Mouse (Mus musculus) urinary bladder, postnatal 14 days (tissue): ENCODE measurements at regions not wholly inside any gene's neighbourhood (a gene's known extent, or its start where the extent isn't known, plus 50 kb on each side); places are given as distances from the start of the nearest gene placed in this dataset.
A peak's percentile ranks its signal among the peaks of the same experiment; 100 is the strongest.

Experiments used
- DNase-seq: peaks from one replicate; pipeline ENCODE4 v3.0.0; 2021; ENCODE audit warnings: low spot score

DNA sequence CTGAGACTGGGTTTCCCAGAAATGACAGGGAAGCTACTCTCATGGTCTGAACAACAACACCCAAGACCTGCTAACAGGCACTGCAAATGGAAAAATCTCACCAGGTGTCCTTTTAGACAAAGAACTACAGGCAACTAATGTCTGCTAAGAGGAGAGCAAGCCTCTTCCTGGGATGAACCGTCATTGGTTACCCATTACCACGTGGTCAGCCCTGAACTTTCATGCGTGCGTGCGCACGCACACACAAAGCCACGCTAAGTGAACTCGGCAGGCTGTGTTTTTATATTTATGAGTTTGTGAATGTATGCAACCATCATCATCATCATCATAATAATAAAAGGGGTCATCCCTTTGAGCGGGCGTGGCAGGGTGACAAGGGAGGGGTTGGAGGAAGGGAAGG, 315.0 kb upstream of the Tbx3 start:
- no peak for DNase-seq

DNA sequence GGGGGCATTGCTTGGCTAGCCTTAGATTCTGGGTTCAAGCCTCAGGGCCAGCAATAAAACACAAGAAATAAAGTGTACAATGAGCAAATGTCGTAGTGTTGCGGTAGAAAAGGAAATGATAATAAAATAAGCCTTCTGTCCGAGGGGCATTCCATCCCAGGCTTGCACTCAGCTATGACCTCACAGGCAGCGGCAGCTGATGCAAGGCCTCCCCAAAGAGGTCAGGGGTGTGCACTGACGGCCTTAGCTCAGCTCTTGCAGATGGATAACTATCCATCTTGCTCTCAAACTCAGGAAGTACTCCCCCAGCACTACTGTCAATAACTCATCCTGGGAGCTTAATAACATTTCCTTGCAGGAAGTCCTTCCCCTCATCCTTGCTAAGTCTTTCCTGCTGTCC, 314.4 kb upstream of the Tbx3 start:
- no peak for DNase-seq

DNA sequence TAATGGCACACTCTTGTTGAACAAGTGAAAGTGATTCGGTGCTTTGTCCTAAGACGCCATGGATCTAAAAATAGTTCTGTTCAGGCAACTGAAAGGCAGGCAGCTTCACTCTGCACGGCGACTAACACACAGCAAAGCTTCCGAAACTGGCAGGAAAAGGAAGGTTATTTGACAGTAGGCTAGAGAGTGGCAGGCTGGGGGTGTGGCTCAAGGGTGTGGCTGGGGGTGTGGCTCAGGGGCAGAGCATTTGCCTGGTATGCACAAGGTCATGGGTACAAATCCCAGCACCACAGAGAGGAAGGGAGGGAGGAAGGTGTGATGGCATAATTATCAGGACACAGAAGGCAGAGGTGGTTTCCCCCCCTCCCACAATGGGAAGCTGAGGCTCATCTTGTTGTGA, 310.8 kb upstream of the Tbx3 start:
- no peak for DNase-seq

DNA sequence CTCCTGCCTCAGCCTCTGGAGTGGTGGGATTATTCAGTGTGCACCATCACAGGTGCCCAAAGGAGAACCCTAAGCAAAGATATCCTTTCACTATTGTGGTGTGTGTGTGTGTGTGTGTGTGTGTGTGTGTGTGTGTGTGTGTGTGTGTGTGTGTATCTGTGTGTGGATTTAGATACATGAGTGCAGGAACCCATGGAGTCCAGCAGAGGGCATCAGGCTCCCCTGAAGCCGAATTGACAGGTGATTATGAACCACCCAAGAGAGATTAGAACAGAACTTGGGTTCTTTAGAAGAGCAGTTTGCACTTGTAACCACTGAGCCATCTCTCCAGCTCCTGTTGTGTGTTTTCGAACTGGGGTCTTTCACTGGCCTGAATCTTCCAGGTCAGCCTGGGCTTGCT, 310.1 kb upstream of the Tbx3 start:
- DNase-seq: no peak

DNA sequence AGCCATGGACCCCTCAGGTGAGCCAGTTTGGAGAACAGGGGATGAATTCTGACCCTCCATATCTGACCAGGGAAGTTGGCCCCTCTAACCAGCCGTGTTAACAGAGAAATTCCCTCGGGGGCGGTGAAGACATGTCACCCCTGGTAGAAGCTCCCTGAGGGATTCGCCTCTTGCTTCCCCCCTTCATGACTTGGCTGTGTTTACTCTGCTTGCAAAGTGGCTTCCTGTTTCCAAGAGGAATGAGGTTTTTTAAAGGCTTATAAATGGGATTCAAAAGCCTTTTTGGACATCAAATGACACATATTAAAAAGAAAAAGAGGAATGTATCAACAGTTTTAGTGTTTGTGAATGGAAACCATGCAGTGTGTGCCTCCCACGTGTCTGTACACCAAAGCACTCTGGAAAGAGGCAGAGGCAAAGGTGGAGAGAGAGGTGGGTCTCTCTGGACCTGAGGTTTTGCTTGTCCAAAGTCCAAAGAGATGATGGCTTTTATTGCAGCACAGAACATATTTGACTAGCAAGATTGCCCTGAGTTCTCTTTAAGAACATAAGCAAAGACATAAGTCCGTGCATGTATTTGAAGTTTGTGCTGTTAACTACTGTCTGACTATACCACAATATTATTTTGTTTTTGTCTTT, 308.9 kb upstream of the Tbx3 start:
- no peak for DNase-seq

DNA sequence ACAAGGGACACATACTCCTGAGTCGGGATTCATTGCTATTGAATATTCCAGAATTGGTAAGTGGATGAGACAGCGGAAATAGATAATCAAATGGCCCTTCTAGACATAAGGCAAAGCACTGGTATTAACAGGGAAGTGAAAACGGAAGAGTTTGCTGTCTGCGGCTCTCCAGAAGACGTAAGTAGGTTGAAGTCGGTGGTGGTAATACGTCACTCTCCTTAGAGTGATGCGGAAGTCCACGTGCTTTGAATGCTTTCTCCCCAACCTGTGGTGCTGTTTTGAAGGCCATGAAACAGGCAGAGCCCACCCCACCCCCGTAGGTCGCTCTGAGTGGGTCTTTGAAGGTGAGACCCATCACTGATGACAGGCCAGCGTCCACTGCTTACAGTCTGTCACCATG, 308.0 kb upstream of the Tbx3 start:
- DNase-seq: no peak

DNA sequence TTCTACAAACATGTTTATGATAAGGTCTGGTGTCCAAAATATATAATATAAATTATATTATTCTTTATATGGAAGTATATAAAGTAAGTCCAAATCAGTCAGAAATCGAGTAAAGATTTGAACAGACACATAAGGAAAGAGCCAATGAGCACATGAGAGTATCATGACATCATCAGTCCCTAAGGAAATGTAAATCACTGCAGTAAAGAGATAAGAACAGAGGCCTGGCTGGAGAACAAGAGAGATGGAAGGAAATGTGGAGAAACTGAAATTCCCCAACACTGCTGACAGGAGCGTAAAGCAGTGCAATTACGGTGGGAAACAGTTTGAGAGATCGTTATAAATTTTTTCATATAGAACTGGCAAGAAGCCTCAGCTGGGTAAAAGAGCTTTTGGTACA, 306.2 kb upstream of the Tbx3 start:
- no peak for DNase-seq

DNA sequence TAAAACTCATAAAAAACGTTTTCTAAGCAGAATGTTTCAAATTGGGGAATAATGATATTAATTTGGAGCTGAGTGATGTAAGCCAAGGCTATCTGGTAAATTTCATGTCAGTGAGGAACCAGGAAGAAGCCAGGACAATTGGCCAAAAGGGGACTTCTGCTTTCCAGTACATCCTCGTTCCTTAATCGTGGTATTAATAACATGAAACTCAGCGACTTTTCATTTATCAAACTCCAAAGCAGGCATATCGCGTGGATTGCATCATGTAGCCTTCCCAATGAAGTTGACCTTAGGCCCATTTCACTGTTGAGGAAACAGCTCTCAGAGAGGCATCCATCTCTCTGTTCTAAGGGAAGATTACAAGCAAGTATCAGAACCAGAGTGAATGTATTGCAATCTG, 305.3 kb upstream of the Tbx3 start:
- no peak for DNase-seq

DNA sequence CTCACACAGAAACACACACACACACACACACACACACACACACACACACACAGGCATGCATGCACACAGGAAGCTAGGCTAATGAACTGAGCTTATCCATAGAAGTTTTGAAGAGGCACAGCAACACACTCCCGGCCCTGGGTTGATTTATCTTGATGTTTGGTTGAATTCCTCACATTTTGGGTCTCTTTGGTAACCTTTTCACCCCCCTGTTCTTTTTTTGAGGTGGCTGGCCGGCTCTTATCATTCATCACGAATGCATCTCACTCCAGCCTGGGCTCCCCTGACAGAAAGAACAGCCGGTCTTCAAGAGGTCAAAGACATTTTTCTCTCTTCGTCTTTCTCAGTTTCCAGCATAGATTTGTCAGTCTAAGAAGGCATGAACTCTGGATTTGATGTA, 304.2 kb upstream of the Tbx3 start:
- DNase-seq: no peak

DNA sequence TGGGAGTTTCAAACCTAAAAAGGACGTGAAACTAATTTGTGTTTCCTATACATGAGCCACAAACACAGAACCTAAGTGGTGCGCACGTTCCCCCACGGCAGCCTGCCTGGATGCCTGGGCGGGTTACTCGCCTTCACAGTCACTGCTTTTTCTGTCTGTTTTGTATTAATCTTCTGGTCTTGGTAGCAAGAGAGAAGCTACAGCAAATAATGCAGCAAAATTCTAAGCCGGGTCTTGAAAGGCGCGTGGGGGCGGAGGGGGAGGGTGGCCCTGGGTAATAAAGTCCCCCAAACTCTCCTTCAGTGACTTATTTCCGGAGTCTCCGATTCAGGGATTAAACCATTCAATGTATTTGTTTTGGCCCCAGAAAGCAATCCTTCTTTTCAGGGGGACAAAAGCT, 300.0 kb upstream of the Tbx3 start:
- DNase-seq: no peak

DNA sequence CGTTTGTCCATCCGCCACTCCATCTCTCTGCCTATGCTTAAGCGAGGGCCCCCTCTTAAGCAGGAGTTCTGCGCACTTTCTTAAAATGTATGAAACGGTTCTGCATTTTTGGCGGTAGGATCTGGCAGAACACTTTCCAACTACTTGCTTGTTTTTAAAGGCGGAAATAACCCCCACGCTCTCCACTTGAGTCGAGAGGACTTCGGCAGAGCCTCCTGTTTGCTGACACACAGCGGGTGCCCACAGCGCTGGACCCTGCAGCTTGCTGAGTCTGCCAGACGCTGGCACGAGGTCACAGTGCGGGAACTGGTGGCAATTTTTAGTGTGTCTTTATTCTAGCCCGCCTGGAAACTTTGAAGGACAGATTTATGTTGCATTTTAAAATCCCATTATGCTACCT, 299.5 kb upstream of the Tbx3 start:
- DNase-seq: peak; percentile 18

DNA sequence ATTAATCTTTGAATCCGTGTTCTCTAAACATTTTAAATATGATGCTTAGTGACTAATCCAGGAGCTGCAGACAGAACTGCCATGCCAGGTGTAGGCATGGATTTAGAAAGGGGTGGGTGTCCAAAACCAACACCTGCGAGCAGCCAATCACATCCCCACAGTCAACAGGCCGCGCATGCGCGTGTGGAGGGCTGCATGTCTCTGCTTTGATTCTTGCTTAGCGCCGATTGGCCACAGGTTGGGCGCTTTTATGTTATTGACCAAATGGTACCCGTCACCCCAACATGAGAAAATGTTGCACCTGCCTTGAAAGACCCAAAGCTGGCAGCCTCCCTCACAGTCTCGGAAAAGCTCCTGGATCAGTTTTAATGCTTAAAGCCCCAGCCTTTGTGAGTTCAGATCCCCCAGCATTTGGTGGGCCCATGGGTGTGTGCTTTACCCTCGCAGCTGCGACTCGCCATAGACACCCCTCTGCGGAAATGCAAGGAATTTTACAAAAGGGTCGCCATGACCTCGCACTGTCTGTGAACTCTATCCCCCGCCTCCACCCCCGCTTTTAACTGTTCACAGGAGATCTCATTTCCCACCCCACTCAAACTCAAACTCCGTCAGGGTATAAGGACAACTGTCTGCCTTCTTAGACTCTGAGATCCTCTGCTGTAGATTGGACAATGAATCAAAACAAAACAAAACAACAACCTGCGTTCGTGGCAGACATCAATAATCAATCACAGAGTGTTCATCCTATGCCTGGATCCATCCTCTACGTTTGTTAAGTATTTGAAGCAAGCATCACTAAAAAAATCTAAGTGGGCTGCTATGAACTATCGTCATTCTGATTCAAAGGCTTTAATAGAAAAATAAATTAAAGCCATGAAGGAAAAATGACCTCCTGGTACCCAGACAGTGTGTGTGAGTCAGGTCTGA, 296.4 kb upstream of the Tbx3 start:
- DNase-seq: no peak

DNA sequence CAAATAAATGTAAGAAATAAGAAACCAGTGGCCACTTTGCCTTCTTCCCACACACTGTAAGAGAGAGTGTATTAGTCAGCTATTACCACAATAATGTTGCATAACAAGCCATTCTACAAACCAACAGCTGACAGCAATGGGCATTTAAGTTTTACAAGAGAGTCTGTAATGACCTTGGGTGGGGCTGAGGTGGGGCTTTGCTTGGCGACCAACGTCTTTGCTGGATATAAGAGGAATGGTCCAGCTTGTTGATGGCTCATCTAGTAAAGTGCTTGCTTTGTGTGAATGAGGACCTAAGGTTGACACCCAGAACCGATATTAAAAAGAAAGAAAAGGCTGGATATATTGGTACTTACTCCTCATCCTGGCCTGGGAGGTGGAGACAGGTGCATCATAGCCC, 295.6 kb upstream of the Tbx3 start:
- no peak for DNase-seq

DNA sequence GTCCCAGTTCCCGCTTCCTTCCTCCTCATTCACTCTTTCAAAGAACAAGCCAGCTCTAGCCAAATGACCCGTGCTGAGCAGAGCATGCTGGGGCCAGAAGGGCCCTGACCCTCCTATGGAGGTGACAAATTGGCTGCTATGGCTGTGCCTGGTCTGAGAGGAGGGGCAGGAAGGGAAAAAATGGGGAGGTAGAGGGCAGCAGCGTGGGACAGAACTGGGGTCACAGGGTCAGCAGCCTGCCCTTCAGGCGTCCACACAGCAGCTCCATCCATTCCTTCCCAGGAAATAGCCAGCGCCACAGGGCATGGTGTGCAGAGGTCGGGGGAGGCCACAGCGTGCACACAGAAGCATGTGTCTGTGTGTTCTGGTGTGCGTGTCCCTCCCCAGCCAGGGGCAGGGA, 292.2 kb upstream of the Tbx3 start:
- no peak for DNase-seq

DNA sequence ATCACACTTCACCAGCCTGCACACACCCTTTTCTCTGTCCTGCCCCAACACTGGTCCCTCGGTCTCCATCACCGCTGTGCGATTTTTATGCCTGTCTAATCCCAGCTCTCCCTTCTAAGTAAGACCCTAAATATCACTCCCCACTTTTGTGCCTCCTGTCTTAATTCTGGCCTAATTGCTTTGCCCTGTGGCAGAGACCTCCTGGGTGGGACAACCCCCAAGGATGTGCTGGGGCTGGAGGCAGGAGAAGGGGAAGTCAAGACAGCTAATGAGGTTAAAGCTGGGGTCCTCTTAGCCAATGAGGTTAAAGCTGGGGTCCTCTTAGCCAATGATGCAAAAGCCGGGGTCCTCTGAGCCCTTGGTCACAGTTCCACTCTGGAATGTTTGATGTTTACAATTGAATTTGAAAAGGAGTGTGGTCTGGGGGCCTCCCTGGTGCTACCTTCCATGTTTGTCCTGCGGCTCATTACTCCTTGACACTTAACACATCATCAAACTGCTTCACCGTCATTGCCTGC, 290.5 kb upstream of the Tbx3 start:
- no peak for DNase-seq

DNA sequence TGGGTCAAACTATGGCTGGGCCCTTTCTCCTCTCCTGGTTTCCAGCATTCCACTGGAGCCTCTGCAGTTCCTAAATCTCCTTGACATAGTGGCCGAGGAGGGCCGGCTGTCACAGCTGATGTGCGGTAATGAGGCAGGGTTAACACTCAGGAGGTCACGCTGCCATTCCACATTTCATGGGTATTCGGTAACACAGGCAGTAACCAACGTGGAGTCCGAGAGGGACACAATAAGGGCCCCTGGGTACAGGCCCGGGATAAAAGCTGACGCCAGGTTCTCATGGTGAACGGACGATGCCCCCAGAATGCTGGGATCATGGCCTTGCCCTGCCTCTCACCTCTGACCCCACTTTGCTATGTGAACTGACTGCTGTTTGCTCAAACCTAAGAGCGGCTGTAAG, 289.0 kb upstream of the Tbx3 start:
- DNase-seq: no peak

DNA sequence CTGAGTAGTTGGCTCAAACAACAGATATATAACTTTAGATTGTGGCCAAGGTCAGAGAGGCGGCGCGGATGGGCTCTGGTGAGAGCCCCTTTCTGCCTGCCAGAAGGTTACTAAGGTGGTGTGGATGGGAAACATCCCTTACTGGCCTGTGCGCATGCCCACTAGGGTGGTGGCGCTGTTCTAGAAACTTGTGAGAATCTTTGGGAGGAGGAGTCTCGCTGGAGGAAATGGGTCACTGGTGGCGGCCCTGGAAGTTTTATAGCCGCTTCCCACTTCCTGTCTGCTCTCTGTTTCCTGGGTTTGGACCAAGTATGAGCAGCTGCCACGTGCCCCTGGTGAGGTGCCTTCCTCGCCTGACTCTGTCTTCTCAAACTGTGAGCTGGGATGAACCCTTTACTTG, 285.0 kb upstream of the Tbx3 start:
- no peak for DNase-seq

DNA sequence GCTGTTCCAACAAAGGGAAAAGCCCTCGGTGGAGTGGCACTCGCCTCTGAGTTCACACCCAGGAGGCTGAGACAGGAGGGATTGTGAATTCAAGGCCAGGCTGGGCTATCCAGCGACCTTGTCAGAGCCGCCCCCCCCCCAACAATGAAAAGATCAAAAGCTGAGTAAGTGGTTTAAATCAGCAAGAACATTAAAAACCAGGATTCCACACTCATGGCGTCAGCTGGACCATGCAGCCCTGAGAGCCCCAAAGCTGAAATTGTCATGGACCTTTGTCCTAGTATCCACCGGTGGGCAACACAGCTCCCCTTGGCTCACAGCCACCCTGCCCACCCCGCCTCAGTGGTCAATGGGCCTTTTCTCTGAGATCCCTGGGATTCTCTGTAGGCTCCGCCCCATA, 283.6 kb upstream of the Tbx3 start:
- no peak for DNase-seq

DNA sequence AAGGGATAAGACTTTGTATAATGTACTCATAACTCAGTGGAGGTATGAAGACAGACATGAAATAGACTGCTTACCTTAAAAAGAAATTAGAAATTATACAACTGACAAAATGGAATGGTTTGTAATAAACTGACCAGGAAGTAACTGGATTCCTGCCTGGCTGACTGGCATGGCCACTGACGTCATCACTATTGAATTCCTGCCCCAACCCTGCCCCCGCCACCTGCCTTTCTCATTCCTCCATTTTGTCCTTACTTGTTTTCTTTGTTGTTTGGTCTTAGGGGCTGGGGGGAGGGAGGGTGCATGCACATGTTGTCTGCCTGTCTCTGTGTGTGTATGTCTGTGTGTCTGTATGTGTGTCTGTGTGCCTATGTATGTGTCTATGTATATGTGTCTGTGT, 283.2 kb upstream of the Tbx3 start:
- no peak for DNase-seq

DNA sequence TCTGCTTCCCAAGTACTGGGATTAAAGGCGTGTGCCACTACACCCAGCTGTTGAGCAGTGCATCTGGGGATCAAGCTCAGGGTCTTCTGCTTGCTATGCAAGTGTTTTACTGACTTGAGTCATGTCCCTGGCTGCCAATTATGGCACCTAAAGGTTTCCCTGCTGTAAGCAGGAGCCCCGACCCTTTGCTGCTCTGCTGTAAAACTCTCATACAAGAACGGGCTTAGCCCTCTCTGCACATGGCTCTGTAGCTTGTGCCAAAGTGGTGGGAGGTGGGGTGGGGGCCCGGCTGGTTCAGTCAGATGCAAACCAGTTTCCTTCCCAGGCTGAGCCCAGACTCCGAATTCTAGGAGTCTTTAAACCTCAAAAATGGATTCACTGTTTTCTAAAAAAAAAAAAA, 281.6 kb upstream of the Tbx3 start:
- no peak for DNase-seq

DNA sequence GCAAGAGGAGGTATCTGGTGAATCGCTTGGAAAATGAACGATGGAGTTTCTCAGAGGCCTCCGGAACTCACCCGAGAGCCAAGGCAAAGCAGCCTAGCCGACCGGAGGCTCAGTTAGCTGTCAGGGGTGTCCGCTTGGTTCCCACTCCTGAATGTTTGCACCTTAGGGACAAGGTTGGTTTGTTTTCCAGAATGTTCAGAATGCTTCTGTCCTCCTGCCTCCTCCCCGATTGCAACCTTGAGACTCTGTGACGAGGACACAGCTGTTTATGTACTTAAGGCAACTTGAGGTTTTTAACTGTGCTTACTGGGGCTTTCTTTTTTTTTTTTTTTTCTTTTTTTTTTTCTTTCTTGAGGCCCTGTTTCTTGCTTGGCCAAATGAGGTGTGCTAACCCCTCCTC, 281.1 kb upstream of the Tbx3 start:
- no peak for DNase-seq

DNA sequence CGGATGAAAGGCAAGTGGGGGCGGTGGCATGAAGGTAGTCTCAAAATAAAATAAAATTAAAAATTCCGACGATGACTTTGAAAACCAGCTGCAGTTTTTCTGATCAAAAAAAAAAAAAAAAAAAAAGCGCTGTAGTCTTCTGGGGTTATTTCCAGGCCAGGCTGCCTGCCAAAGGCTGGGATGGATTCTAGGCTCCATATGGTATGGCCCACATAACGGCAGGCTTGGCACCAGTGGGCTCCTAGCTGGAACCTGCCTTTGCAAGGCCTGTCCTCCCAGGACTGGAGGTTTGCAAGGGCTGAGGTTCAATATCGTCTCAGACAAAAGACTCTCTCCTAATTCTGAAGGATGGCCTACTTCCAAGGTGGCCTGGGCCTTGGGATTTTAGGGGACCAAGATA, 280.6 kb upstream of the Tbx3 start:
- DNase-seq: no peak

DNA sequence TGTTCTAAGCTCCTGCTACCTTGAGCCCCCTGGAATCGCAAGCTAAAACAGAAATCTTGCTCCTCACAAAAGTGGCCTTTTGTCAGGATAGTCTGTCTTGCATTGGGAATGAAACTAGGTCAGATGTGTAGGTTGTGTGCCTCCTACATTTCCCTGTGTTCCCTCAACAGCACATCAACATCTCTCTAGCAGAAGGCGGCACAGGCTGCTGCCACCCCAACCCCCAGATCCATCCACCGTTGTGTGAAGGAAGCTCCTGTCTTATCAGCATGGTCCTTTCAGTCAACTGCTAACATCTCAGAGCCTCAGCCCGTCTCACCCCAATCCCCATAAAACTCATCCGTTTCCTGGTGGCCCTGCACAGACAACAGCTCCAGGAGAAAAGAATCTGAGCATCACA, 272.0 kb upstream of the Tbx3 start:
- DNase-seq: no peak
